Mouse (Mus musculus) MEL-GATA-1-ER (cell line): ENCODE results near the gene Tmem222.

ENCODE experiments used
- DNase-seq: peaks from one replicate; pipeline ENCODE4 v3.0.0-alpha.2; 2012; ENCODE audit warnings: low read depth; ENCODE audit errors: extremely low read depth

Tmem222 gene

GRCm38 (mm10) chr4:133277104-133278026, at the start of gene Tmem222:
TSS of gene Tmem222 (minus strand) at chr4:133277792.
- DNase-seq: peak; percentile 87

GRCm38 (mm10) chr4:133319667-133320066, 42.1 kb upstream of the Tmem222 start:
- no peak for DNase-seq

GRCm38 (mm10) chr4:133315991-133316390, 38.4 kb upstream of the Tmem222 start:
- DNase-seq: no peak

GRCm38 (mm10) chr4:133314896-133315295, 37.3 kb upstream of the Tmem222 start:
- DNase-seq: no peak

GRCm38 (mm10) chr4:133309948-133310347, 32.4 kb upstream of the Tmem222 start:
- DNase-seq: peak; percentile 36

- DNase-seq: peak; percentile 30
Measured at GRCm38 (mm10) chr4:133307331-133307730, 29.7 kb upstream of the Tmem222 start.

GRCm38 (mm10) chr4:133305825-133306224, 28.2 kb upstream of the Tmem222 start:
- no peak for DNase-seq

GRCm38 (mm10) chr4:133304770-133305169, 27.2 kb upstream of the Tmem222 start:
- no peak for DNase-seq

- DNase-seq: no peak
Measured at GRCm38 (mm10) chr4:133302668-133303067, 25.1 kb upstream of the Tmem222 start.

- peak; percentile 16 for DNase-seq
Measured at GRCm38 (mm10) chr4:133301802-133302201, 24.2 kb upstream of the Tmem222 start.

- DNase-seq: no peak
Measured at GRCm38 (mm10) chr4:133300421-133300820, 22.8 kb upstream of the Tmem222 start.

GRCm38 (mm10) chr4:133299701-133300100, 22.1 kb upstream of the Tmem222 start:
- no peak for DNase-seq

GRCm38 (mm10) chr4:133298516-133299365, 21.1 kb upstream of the Tmem222 start:
- no peak for DNase-seq

- peak; percentile 17 for DNase-seq
Measured at GRCm38 (mm10) chr4:133297801-133298238, 20.2 kb upstream of the Tmem222 start.

- DNase-seq: no peak
Measured at GRCm38 (mm10) chr4:133297360-133297759, 19.8 kb upstream of the Tmem222 start.

- no peak for DNase-seq
Measured at GRCm38 (mm10) chr4:133294084-133294483, 16.5 kb upstream of the Tmem222 start.

GRCm38 (mm10) chr4:133292901-133293843, 15.6 kb upstream of the Tmem222 start:
- DNase-seq: no peak

GRCm38 (mm10) chr4:133292405-133292804, 14.8 kb upstream of the Tmem222 start:
- DNase-seq: no peak

GRCm38 (mm10) chr4:133291255-133291654, 13.7 kb upstream of the Tmem222 start:
- DNase-seq: no peak

- no peak for DNase-seq
Measured at GRCm38 (mm10) chr4:133286476-133287077, 9.0 kb upstream of the Tmem222 start.
